Mouse (Mus musculus) midbrain, embryonic 11.5 days (tissue): Measurements from ENCODE around the gene Thap7. TPM values are rescaled to one million over a fixed set of nuclear protein-coding genes. Genes with fewer than 3 reads are reported as not detected.
"Not testable (repeated sequence)": the region's sequence is repeated elsewhere in the genome, so short reads cannot be mapped to it uniquely, and the experiment has no call there.

ENCODE experiments used
- ATAC-seq: fragments of 200-750 bp; cut with Nextera tagmentation; 2 replicates; pipeline ENCODE4 v1.8.0; 2017; ENCODE audit warnings: moderate TSS enrichment, moderate library complexity; ENCODE audit not compliant: low FRiP score
- DNase-seq: peaks from one replicate; pipeline ENCODE4 v3.0.0; 2015; ENCODE audit warnings: low spot score; ENCODE audit errors: missing footprints
- H3K27ac ChIP-seq: fragments of 300-500 bp; sonication (generic); 2 replicates; pipeline ENCODE4 v1.5.1; 2014; ENCODE audit warnings: low read depth, low read length
- H3K27me3 ChIP-seq: fragments of 300-500 bp; sonication (generic); 2 replicates; pipeline ENCODE4 v1.6.1; 2014; ENCODE audit warnings: mild to moderate bottlenecking, low read length, moderate library complexity, mixed read lengths; ENCODE audit not compliant: control insufficient read depth, insufficient read depth
- H3K36me3 ChIP-seq: fragments of 300-500 bp; sonication (generic); 2 replicates; pipeline ENCODE4 v1.6.1; 2014; ENCODE audit warnings: mild to moderate bottlenecking, low read length, moderate library complexity, mixed read lengths; ENCODE audit not compliant: control insufficient read depth, insufficient read depth
- H3K4me1 ChIP-seq: fragments of 300-500 bp; sonication (generic); 2 replicates; pipeline ENCODE4 v1.6.1; 2014; ENCODE audit warnings: low read length; ENCODE audit not compliant: control insufficient read depth, insufficient read depth
- H3K4me2 ChIP-seq: fragments of 300-500 bp; sonication (generic); 2 replicates; pipeline ENCODE4 v1.6.1; 2014; ENCODE audit warnings: mild to moderate bottlenecking, moderate library complexity
- H3K4me3 ChIP-seq: fragments of 300-500 bp; sonication (generic); 2 replicates; pipeline ENCODE4 v1.5.1; 2014; ENCODE audit warnings: low read depth, low read length
- H3K9ac ChIP-seq: fragments of 300-500 bp; sonication (generic); 2 replicates; pipeline ENCODE4 v1.6.1; 2014; ENCODE audit warnings: low read length
- H3K9me3 ChIP-seq: fragments of 300-500 bp; sonication (generic); 2 replicates; pipeline ENCODE4 v1.6.1; 2016; ENCODE audit warnings: low read length; ENCODE audit not compliant: control insufficient read depth
- WGBS: fragments of 180-500 bp; shearing (Covaris S2); extraction: QIAGEN DNeasy Blood & Tissue Kit; methylation state at CpG from one replicate; pipeline ENCODE4 v1.1.7; 2014; 5-methylcytosine and 5-hydroxymethylcytosine counted together
- polyA plus RNA-seq: library from polyadenylated mRNA; unstranded; fragments of >200 nt; fragmentation: Nextera tagmentation; extraction: Ambion mirVana; gene quantifications from 2 replicates; pipeline ENCODE4 v1.2.1, GENCODE M21; 2014

Gene Thap7
- polyA plus RNA-seq, 1 experiment from 2014 or later: 47.1 TPM

DNA sequence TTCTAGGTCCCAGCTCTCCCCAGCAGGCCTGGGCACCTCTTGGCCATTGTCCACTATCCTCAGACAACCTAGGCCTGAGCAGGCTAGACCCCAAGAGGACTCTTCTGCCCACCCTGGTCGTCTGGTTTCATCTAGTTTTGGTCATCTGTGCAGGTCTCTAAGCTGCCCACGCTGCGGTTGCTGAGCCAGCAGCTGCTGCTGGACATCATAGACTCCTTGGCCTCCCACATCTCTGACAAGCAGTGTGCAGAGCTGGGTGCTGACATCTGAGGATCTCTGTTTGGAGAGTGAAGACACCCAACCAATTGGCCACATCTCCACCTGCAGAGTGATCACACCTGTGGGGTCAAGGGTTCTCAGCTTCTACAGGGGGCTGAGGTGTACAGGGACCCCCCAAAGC, 5.4 kb downstream of the Thap7 start:
- peaks cover 33% of the 10 kb centered on the region for H3K36me3 ChIP-seq
- no peak overlapping the region for H3K4me2 ChIP-seq

DNA sequence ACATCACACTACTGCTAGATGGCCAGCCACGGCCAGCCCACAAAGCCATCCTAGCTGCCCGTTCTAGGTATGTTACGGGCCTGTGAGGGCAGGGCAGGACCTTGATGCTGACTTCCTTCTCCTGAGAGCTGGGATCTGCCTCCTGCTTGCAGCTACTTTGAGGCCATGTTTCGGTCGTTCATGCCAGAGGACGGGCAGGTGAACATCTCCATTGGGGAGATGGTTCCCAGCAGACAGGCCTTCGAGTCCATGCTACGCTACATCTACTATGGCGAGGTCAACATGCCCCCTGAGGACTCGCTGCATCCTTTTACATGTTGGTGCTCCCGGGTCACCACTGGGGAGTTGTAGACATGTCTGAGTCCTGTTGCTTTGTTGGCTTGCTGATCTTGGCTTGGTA, 6.8 kb downstream of the Thap7 start:
- no peak overlapping the region for H3K4me3 ChIP-seq
- no peak overlapping the region for H3K9ac ChIP-seq
- no peak overlapping the region for H3K4me2 ChIP-seq
- H3K27me3 ChIP-seq: no peaks in the 10 kb centered on the region
- H3K27ac ChIP-seq: no peak overlapping the region
- H3K9me3 ChIP-seq: no peaks in the 10 kb centered on the region
- DNase-seq: no peak
- H3K4me1 ChIP-seq: no peaks in the 10 kb centered on the region
- 87% methylated on average over 11 of the region's 11 CpGs for WGBS
- ATAC-seq: no peak
- peaks cover 38% of the 10 kb centered on the region for H3K36me3 ChIP-seq

More for the DNA sequence above, 5.4 kb downstream of the Thap7 start:
- ATAC-seq: no peak
- Histone ChIP-seq H3K4me1 (peaks cover 11% of the 10 kb centered on the region), H3K9ac (no peak overlapping the region), H3K4me3 (no peak overlapping the region), H3K27ac (no peak overlapping the region), H3K27me3 (no peaks in the 10 kb centered on the region), H3K9me3 (no peaks in the 10 kb centered on the region)
- 89% methylated on average over 3 of the region's 3 CpGs for WGBS
- no peak for DNase-seq

DNA sequence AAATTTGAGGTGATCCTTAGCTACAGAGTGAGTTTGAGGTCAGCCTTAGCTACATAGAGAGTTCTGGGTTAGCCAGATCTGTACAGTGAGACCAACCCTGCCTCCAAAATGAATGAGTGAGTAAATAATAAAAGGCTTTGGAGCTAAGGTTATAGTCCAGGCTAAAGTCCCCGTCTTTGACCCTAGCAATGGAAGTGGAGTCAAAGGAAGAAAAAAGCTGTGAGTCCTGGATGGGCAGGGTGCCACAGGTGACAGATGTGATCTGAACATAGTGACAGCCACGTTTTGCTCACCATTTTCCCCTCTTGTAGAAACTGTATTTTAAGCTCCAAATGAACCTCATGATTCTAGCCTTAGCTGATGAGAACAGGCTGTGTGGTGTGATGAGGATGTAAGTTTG, 12.0 kb downstream of the Thap7 start:
- DNase-seq (no peak), ATAC-seq (no peak)
- H3K4me1 ChIP-seq: no peaks in the 10 kb centered on the region
- H3K4me2 ChIP-seq: no peak overlapping the region
- peaks cover 28% of the 10 kb centered on the region for H3K36me3 ChIP-seq
- no peak overlapping the region for H3K9ac ChIP-seq
- no peaks in the 10 kb centered on the region for H3K27me3 ChIP-seq
- 84% methylated on average over 2 of the region's 2 CpGs for WGBS
- H3K4me3 ChIP-seq: no peak overlapping the region
- H3K27ac ChIP-seq: no peak overlapping the region
- H3K9me3 ChIP-seq: no peaks in the 10 kb centered on the region

DNA sequence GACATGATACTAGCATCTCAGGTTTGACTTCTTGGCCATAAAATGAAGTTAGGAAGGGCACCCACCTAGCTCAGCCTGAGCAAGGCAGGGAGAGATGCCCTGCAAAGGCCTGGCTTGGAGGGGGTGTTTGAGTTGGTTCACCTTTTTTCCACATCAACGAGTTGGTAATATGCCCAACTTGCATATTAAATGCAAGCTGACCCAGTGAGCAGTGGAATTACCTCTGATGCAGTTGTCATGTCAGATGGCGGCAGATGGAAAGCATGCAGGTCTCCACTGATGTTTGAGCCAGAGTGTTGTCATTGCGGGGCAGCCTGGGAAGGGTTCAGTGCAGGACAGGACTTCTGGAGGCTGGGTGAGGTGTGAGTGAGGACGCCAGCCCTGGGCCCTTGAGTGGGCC, 19.5 kb downstream of the Thap7 start:
- ATAC-seq (no peak), DNase-seq (no peak)
- 92% methylated on average over 4 of the region's 4 CpGs for WGBS
- H3K9ac ChIP-seq: no peak overlapping the region
- no peak overlapping the region for H3K4me2 ChIP-seq
- H3K4me1 ChIP-seq: peaks cover 10% of the 10 kb centered on the region
- no peak overlapping the region for H3K27ac ChIP-seq
- no peaks in the 10 kb centered on the region for H3K9me3 ChIP-seq
- no peaks in the 10 kb centered on the region for H3K27me3 ChIP-seq
- peaks cover 8% of the 10 kb centered on the region; the same call in 1 of the 2 replicates for H3K36me3 ChIP-seq
- H3K4me3 ChIP-seq: no peak overlapping the region

DNA sequence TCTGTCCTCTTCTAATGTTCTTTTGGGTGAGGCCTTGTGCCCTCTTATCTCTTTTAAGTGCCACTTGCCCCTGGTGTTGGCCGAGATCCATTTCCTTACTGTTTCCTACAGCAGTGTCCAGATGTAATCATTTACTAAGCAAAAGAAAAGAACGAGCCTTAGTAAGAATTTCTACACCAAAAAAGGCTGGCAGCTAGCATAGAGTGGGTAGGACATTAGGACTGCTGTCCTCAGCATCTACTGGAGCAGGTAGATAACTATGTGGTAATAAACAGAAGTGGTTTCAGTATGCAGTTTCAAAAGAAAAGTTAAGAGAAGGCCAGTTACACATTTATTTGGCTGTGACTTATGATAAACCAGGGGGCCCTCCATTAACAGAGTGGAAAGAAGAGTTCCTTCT, 20.2 kb downstream of the Thap7 start:
- no peaks in the 10 kb centered on the region for H3K27me3 ChIP-seq
- no peak overlapping the region for H3K9ac ChIP-seq
- WGBS: 89% methylated on average over 2 of the region's 2 CpGs
- ATAC-seq (no peak), DNase-seq (no peak)
- no peaks in the 10 kb centered on the region for H3K9me3 ChIP-seq
- H3K4me2 ChIP-seq: no peak overlapping the region
- H3K4me1 ChIP-seq: peaks cover 10% of the 10 kb centered on the region
- no peak overlapping the region for H3K4me3 ChIP-seq
- no peak overlapping the region for H3K27ac ChIP-seq
- H3K36me3 ChIP-seq: peaks cover 4% of the 10 kb centered on the region; the same call in 1 of the 2 replicates

DNA sequence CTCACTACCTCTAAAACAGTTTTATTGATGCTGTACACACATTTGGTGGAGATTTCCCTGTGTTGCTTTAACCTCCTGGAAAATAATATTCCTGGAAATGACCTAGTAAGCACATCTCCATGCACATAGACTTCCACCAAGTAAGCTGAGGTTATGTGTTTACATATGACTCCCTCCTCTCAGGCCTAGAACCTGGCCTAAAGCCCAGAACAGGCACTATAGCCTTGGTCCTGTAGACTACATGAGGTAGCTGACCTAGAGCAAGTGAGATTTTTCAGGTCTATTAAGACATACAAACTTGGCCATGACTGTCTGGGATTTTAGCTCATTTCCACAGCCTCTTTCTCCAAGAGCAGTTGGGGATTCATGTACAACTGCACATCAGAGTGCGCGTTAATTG, 20.8 kb downstream of the Thap7 start:
- Histone ChIP-seq H3K27me3 (no peaks in the 10 kb centered on the region), H3K9me3 (no peaks in the 10 kb centered on the region), H3K4me1 (peaks cover 10% of the 10 kb centered on the region), H3K36me3 (peaks cover 4% of the 10 kb centered on the region; the same call in 1 of the 2 replicates), H3K4me2 (peak overlapping the region; percentile 78), H3K27ac (no peak overlapping the region), H3K9ac (peak overlapping the region; percentile 3; the same call in 1 of the 2 replicates), H3K4me3 (no peak overlapping the region)
- 100% methylated on average over 2 of the region's 2 CpGs for WGBS
- ATAC-seq (no peak), DNase-seq (no peak)

DNA sequence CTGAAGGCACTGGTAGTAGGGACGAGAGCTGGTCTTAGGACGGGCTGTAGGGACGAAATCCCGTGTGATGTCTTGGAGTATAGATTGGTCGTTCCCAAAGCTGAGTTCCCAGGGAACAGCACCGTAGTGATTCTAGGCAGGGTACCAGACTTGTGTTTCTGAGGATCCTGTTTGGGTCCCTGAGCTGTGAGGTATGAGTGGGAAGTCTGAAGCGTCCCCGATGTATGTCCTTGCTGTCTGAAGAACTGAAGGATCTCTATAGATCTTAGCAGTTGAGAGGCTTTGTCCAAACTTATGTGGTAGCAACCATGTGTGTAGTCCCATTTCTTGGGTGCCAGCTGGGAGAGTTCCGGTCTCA, 21.7 kb downstream of the Thap7 start:
- ATAC-seq (no peak), DNase-seq (peak; percentile 88)
- Histone ChIP-seq H3K27ac (no peak overlapping the region), H3K9ac (peak overlapping the region; percentile 87), H3K9me3 (no peaks in the 10 kb centered on the region), H3K27me3 (no peaks in the 10 kb centered on the region), H3K4me1 (peaks cover 10% of the 10 kb centered on the region), H3K4me2 (peak overlapping the region; percentile 78), H3K4me3 (peak overlapping the region; percentile 76), H3K36me3 (peaks cover 4% of the 10 kb centered on the region; the same call in 1 of the 2 replicates)
- WGBS: 14% methylated on average over 9 of the region's 9 CpGs

DNA sequence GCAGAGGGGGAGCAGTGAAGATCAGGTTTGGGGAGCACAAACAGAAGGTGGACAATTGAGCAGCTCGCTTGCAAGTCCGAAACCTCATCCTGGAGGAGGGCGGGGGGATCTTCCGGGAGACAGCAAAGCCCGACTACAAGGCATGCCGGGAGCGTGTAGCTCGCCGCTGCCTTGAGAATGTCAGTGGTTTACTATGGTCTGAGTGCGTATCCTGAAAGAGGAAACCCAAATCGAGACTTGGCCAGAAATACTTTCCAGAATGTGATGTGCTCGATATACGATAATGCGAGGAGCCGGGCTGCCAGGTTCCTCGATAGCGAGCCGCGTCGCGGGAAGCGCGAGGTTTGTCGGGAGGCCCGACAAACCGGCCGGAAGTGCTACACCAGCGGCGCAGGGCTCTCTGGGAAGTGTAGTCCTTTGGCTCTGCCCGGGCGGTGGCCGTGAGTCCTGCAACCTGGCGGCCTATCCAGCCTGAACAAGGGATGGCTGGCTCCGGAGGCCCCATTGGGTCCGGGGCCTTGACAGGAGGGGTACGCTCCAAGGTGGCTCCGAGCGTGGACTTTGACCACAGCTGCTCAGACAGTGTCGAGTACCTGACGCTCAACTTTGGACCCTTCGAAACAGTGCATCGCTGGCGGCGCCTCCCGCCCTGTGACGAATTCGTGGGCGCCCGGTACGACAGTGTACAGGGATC, 22.2 kb downstream of the Thap7 start, which contains the start of gene Lztr1:
Gene Lztr1 (plus strand): TSS at position 143 of the 694 bp plus-strand sequence.
- Histone ChIP-seq H3K27me3 (no peaks in the 10 kb centered on the region), H3K9me3 (no peaks in the 10 kb centered on the region), H3K9ac (peak within 1 kb of the TSS; percentile 87), H3K4me2 (peak within 1 kb of the TSS; percentile 78), H3K4me3 (peak within 1 kb of the TSS; percentile 76), H3K4me1 (peaks cover 10% of the 10 kb centered on the region), H3K27ac (peak within 1 kb of the TSS; percentile 68), H3K36me3 (peaks cover 4% of the 10 kb centered on the region; the same call in 1 of the 2 replicates)
- WGBS: under 1% methylated on average over 50 of the region's 50 CpGs
- DNase-seq (peak; percentile 99), ATAC-seq (peak; percentile 98)

DNA sequence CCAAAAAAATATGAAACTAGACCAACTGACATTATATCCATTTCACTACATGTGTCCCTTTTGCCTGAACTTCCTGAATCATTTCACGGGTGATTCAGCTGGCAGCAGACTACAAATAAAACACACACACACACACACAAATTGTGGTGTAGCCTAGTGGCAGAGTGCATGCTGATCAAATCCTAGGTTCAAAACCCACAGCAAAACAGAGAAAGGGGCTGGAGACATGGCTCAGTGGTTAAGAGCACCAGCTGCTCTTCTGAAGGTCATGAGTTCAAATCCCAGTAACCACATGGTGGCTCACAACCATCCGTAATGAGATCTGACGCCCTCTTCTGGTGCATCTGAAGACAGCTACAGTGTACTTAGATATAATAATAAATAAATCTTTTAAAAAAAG, 22.9 kb downstream of the Thap7 start:
- not testable (repeated sequence) for H3K36me3 ChIP-seq, H3K27me3 ChIP-seq, DNase-seq, H3K9me3 ChIP-seq
- Histone ChIP-seq H3K4me3 (peak overlapping the region; percentile 76), H3K4me1 (peaks cover 10% of the 10 kb centered on the region), H3K27ac (peak overlapping the region; percentile 68; the same call in 1 of the 2 replicates), H3K4me2 (peak overlapping the region; percentile 78), H3K9ac (peak overlapping the region; percentile 87)
- ATAC-seq: peak; percentile 1; the same call in 1 of the 2 replicates
- WGBS: 35% methylated on average over 3 of the region's 3 CpGs
